Mouse (Mus musculus) right cerebral cortex, adult 18-20 months (tissue): ENCODE measurements around the gene Gm10203.
"Not testable (repeated sequence)": the region's sequence is repeated elsewhere in the genome, so short reads cannot be mapped to it uniquely, and the experiment has no call there.

Experiments
- DNase-seq: peaks from one replicate; pipeline ENCODE4 v3.0.0; 2022; ENCODE audit warnings: mixed read lengths

The Gm10203 gene

GRCm38 (mm10) chr6:149137936-149138335, 8.0 kb downstream of the Gm10203 start:
- DNase-seq, result no peak

DNA sequence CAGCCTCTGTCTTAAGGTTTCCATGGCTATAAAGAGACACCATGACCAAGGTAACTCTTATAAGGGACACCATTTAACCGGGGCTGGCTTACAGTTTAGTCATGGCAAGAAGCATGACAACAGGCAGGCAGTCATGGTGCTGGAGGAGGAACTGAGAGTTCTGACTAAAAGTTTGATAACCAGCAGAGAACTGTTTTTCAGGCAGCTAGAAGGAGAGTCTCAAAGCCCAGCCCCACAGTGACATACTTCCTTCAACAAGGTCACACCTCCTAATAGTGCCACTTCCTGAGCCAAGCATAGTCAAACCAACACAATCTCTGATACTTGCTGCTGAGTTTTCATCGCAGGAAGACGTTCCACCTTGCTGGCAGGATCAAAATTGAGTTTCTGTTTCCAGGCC, 9.0 kb downstream of the Gm10203 start:
- DNase-seq, result no peak

DNA sequence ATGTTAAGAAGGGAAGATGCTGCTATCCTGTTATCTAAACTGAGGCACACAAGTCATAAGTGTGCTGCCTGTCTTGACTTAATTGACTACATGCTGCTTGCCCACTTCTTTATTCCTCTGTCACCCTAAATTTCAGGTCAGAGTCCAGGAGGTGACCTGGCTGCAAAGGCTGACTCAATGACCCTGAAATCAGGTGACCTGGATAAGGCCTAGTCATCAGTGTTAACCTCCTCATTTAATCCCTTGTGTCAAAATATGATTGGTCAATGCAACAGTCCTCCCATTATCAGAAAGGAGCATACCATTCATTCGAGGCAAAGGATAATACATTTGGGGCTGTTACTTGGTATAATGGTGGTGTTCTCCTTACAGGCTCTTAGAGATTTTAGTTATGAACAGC, 9.5 kb downstream of the Gm10203 start, which contains the start of gene Etfbkmt:
TSS of gene Etfbkmt (plus strand) at position 379 of the 400 bp plus-strand sequence.
- DNase-seq, result no peak

DNA sequence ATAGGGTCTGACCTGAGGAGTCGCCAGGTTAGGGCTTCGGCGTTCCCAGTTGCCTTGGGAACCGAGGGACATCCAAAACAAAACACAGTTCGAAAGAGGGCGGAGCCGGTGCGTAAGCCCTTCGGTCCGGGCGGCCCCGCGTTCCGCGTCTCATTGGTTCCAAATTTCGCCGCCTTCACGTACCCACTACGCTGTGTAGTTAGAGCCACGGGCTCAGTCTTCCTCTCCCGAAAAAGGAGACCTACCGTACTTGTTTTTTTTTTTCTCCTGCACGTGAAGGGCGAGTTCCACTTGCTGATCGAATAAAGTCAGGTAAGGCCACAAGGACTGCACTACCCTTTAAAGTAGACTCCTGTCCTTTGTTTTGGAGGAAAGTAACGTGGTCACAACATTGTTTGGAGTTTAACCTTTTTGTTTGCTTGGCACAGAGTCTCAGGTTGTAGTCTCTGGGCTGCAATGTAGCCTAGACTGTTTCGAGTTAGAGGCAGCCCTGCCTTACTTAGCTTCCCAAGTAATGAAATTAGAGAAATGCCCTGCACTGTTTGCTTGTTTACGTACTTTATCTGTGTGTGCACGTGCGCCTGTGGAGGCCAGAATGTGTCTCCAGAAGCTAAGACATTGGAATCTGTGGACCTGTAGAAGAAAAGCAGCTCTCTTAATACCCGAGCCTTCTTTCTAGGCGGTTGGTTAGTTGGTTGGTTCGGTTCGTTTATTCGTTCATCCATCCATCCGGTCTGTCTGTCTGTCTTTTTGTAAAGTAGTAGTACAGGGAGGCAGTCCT, 11.6 kb downstream of the Gm10203 start:
- peak; percentile 76 for DNase-seq

- DNase-seq, result no peak
Observed at GRCm38 (mm10) chr6:149145143-149145542, 15.2 kb downstream of the Gm10203 start.

DNA sequence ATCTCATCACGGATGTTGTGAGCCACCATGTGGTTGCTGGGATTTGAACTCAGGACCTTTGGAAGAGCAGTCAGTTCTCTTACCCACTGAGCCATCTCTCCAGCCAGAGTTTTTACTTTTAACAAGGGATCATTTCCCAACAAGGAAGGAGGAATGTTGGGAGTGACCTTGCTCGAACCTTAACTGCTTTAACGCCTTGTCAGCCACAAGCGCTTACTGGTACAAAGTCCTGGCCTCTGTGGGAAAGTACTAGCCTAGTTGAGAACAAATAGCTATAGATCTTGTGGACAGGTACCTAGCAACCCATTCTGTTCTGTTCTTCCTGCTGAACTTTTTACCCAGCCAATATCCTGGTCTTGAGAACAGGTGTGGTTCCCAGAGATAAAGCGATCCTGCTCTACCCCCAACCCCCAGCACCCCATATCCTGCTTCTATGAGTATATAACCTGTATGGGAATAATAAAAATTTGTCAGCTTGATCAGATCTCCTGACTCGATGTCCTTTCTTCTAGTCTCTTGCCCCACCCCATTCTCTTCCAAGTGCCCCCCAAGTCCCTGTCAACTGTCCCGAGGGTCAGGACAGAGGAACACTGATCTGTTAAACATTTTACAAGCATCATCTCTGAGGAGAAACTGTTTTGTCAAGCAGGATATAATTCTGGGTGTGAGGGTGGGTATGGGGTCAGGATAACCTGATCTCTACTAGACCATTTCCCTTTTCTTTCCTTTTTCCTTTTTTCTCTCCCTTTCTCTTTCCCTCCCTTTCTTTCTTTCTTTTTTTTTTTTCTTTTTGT, 18.7 kb downstream of the Gm10203 start:
- no peak for DNase-seq

- no peak for DNase-seq
Observed at GRCm38 (mm10) chr6:149152119-149152518, 22.1 kb downstream of the Gm10203 start.

DNA sequence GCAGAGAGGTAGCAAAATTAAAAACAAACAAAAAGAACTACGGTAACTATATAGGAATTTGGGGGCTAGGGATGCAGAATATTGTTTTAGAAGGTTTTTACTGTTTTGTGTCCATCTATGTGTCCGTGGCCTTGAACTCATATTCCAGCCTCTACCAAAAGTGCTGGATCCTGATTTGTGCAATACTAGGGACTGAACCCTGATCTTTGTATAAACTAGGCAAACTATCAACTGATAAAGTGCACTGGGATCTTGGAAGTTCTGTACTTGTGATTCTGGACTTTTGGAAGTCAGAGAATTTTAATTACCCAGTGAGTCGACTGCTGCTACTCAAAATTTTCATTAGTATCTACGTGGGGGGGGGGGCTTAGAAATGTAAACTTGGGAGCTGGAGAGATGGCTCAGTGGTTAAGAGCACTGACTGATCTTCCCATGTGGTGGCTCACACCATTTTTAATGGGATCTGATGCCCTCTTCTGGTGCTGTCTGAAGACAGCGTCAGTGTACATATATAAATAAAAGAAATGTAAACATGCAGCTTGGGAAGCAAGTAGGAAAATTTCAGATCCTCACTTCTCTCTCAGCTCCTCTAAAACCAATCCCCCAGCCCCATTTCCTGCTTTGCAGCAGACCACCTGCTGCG, 23.6 kb downstream of the Gm10203 start:
- no peak for DNase-seq

- no peak for DNase-seq
Observed at GRCm38 (mm10) chr6:149154116-149155030, 24.4 kb downstream of the Gm10203 start.

DNA sequence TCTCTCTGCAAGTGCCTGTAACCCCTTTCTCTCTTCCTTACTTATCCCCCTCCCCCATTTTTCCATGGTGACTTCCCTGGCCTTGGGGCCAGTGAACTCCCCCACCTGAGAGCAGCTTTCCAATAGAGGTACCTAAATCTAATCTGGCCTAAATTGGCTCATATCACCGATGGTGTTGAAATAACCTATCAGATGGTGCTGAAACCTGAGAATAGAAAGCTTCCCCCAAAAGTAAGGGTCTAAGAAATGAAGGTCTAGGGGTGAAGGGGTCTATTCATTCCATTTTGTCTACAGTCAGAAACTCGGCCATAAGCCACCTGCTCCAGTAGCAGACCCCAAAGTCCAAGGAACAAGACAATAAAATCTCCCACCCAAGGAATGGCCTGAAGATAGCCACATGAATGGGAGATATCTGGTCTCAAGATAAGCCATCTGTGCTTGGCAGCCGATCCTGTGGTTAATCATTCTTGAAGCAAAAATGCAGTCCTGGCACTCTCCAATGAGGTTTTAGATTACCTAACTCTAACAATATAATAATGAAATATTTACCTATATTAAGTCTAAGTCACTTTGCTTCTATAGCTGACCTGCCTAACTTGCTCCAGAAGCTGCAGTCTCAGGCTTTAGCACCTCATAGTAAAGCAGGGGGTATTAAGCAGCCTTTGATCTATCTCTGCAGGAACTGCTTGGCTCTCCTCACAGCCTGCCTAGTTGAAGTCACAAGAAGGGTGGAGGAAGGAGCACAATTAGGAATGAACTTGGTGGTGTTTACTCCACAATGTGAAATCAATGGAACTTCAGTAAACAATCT, 25.3 kb downstream of the Gm10203 start:
- DNase-seq, result no peak

- DNase-seq, result not testable (repeated sequence)
Observed at GRCm38 (mm10) chr6:149167038-149167437, 37.1 kb downstream of the Gm10203 start.

GRCm38 (mm10) chr6:149167672-149168071, 37.7 kb downstream of the Gm10203 start:
- no peak for DNase-seq

DNA sequence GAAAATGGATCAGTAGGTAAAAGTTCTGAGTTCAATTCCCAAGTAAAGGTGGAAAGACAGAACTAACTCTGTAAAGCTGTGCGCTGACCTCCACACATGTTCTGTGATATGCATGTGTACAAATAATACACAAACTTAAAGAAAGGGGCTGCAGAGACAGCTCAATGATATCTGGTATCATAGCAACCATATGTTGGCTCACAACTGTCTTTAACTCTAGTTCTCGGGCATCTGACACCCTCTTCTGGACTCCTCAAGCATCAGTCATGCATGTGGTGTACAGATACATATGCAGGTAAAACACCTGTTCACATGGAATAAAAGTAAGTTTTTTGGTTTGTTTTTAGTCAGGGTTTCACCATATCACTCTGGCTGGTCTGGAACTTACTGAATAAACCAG, 38.5 kb downstream of the Gm10203 start:
- no peak for DNase-seq

DNA sequence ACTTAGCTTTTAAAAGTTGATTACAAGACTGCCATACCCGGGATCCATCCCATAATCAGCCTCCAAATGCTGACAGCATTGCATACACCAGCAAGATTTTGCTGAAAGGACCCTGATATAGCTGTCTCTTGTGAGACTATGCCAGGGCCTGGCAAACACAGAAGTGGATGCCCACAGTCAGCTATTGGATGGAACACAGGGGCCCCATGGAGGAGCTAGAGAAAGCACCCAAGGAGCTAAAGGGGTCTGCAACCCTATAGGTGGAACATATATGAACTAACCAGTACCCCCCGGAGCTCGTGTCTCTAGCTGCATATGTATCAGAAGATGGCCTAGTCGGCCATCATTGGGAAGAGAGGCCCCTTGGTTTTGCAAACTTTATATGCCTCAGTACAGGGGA, 40.0 kb downstream of the Gm10203 start:
- not testable (repeated sequence) for DNase-seq

DNA sequence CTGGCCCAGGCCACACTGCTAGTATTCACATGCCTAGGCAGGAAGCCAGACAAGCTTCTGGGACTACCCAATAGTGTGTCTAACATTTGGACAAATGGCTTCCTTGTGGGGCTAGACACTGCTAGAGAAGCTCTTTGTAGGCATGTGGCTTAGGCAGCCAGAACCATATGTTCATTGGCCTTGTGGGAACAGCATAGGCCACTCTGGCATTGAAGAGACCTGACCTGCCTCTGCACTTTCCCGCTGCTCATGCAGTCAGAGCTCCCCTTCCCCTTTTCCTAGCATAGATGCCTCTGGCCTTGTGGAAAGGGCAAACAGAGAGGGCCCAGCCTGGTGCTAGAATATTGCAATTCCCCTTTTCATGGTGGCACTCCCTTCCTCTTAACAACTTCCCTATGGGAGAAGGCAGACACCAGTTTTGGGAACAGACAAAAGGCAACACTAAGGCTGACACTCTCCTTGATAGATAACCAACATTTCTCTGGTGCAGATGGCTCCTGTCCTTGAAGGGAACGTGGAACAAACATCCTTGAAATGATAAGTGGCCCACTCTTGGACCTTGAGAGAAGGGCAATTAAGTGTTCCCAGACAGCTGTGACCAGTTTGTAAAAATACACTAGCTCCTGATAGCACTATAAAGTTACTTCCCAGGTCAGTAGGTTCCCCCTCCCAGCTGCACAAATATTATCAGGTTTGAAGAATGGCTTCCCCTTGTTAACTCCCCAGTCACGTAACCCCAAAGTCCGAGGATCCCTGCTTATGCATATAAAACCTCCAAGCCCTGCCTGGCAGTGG, 44.1 kb downstream of the Gm10203 start:
- DNase-seq, result no peak

DNA sequence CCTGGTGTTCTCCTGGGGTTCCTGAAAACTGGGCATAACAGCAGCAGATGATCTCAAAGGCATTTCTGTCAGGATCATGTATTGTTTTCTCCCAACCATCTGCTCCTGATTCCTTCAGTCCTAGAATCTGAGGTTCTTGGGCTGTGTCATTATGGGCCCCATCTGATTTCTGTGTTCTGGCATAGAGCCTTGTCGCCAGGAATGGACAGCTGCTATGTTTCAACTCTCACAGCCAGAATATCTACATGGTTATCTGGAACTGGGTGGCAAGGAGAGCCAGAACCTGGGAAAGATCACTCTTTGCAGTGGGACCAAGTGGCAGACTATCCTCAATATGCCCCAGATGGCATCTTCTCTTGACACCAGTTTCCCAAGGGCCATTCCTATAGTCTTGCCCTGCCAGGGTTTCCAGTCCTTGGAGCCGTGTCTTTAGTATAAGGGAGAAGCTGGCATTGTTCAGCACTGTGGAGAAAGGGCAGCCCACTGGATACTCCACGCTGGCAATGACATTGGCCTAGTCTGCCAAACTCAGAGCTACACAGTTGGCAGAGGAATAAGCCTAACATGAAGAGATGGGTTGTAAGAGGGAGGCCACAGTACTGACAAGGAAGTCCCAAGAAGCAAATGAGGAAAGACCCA, 45.1 kb downstream of the Gm10203 start:
- DNase-seq, result no peak

DNA sequence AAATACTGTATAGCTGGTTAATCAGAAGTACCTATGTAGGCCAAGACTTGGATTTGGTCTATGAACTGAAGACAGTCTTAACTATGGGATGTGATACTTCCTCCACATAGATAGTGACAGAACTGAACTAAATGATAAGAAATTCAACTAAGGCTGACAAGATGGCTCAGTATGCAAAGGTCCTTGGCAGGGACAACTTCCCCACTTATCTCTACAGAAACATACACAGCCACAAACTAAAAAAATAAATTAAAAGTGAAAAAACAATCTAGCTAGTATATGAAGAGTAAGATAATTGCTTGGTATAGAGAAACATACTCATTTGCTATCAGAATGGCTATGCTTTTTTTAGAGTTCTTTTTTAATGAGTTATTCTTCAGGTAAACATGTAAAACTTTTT, 49.1 kb downstream of the Gm10203 start:
- DNase-seq, result no peak
